Mouse (Mus musculus): ENCODE data around the gene Cped1.

GRCm38 (mm10) chr6:22201879-22202278 is 216.2 kb downstream of the Cped1 start:
- TF ChIP-seq CTCF (IDR thresholded peaks at IDR 0.05; ENCODE audit: low read depth) (no peak), EP300 (IDR thresholded peaks at IDR 0.05; ENCODE audit: low read depth) (no peak)
